8 mouse cellular contexts compared by ENCODE assay signal in the genomic region with DNA sequence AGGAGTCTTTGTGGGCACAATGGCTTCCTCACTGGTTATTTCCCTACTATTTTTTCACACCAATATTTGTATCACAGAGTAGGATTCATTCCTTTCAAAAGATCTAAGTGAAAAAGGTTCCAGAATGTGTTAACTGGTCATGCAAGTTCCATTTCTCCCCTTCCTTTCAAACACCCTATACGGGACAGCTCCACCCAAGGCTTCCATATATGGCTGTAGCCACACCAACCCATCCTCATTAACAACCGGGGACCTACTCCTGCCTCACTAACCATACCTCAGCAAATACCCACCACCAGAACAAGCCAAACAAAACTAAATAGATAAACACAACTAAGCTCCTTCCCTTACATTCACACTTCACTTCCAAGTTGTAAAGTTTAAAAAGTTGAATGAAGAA. TPM values are rescaled to one million over a fixed set of nuclear protein-coding genes. Genes with fewer than 3 reads are reported as not detected.
DNase-seq lines count a peak whose midpoint lies in the region; ATAC-seq lines count a peak whose summit lies in the region.

No protein-coding gene starts in this region.

- peak overlapping the region; percentile 87 for H3K4me3 ChIP-seq in forebrain, embryonic 14.5 days (ENCODE audit: low read depth, low read length)
- peak overlapping the region; percentile 89 for H3K4me3 ChIP-seq in liver, embryonic 13.5 days (replicated peaks)

- H3K9me3 ChIP-seq in forebrain, embryonic 14.5 days (replicated peaks; ENCODE audit: control insufficient read depth, low read length), result no peaks in the 10 kb centered on the region
- H3K9me3 ChIP-seq in liver, embryonic 13.5 days (replicated peaks), result no peaks in the 10 kb centered on the region

- H3K27ac ChIP-seq in forebrain, embryonic 14.5 days (ENCODE audit: low read depth, low read length), result no peak overlapping the region
- 0 out of 2 replicates have a peak overlapping the region, but pooled peaks have one; percentile 98 for H3K27ac ChIP-seq in liver, embryonic 13.5 days

- WGBS in forebrain, embryonic 14.5 days, result 17% methylated on average over 2 of the region's 2 CpGs
- 10% methylated on average over 2 of the region's 2 CpGs for whole genome bisulfite sequencing in liver, embryonic 13.5 days (ENCODE audit: insufficient replicate concordance)

- H3K9ac ChIP-seq in forebrain, embryonic 14.5 days (ENCODE audit: low read length), result peak overlapping the region; percentile 86
- H3K9ac ChIP-seq in liver, embryonic 13.5 days, result peak overlapping the region; percentile 94

- H3K4me1 ChIP-seq in forebrain, embryonic 14.5 days (ENCODE audit: control insufficient read depth, insufficient read depth, low read length), result peaks cover 22% of the 10 kb centered on the region
- H3K4me1 ChIP-seq in liver, embryonic 13.5 days (replicated peaks), result peaks cover 28% of the 10 kb centered on the region

- no peak for ATAC-seq in forebrain, embryonic 14.5 days
- no peak for ATAC-seq in liver, embryonic 13.5 days (ENCODE audit: low read depth)

- DNase-seq in embryo, embryonic 10.5 days (ENCODE audit: low spot score), result peak; percentile 27
- DNase-seq in embryo, embryonic 9.5 days (ENCODE audit: extremely low spot score), result no peak
- DNase-seq in A20 (ENCODE audit: low read depth, low spot score), result peak; percentile 8
- DNase-seq in forebrain, embryonic 14.5 days (ENCODE audit: low spot score), result no peak
- DNase-seq in liver, embryonic 13.5 days, result peak; percentile 19
- DNase-seq in ovary, adult 18-20 months (ENCODE audit: low spot score), result no peak
- DNase-seq in thymus, postnatal 36 days, result no peak
- no peak for DNase-seq in urinary bladder, postnatal 14 days (ENCODE audit: low spot score)

- H3K36me3 ChIP-seq in forebrain, embryonic 14.5 days (ENCODE audit: control insufficient read depth, insufficient read depth, low read length), result peaks cover 23% of the 10 kb centered on the region
- H3K36me3 ChIP-seq in liver, embryonic 13.5 days, result peaks cover 20% of the 10 kb centered on the region

- peak overlapping the region; percentile 87 for H3K4me2 ChIP-seq in forebrain, embryonic 14.5 days (ENCODE audit: low read length)
- H3K4me2 ChIP-seq in liver, embryonic 13.5 days, result peak overlapping the region; percentile 86

- no peaks in the 10 kb centered on the region for H3K27me3 ChIP-seq in forebrain, embryonic 14.5 days (replicated peaks; ENCODE audit: control insufficient read depth, insufficient read depth, low read length)
- H3K27me3 ChIP-seq in liver, embryonic 13.5 days, result no peaks in the 10 kb centered on the region

RNA-seq across cellular contexts. Expression of a gene that starts 1.6 kb away (rescaled TPM):
- 47.4 and 49.5 TPM in 2 replicates for polyA plus RNA-seq in forebrain, embryonic 14.5 days (2014; fragmentation: Nextera tagmentation; extraction: Ambion mirVana)
- 10.5 and 15.2 TPM in 2 replicates for polyA plus RNA-seq in liver, embryonic 13.5 days (2015; fragmentation: Nextera tagmentation; extraction: Ambion mirVana)

Comparison
In these comparisons a context has a peak if more than half of its experiments do, and no peak if none do; other contexts are left out.
1. DNase-seq: peak in embryo, embryonic 10.5 days (single experiment), A20 (single experiment) and liver, embryonic 13.5 days (single experiment); none in embryo, embryonic 9.5 days (single experiment), forebrain, embryonic 14.5 days (single experiment), ovary, adult 18-20 months (single experiment), thymus, postnatal 36 days (0 of 2) and urinary bladder, postnatal 14 days (single experiment).